Mouse (Mus musculus): ENCODE results near the gene Prickle1.

The Prickle1 gene

GRCm38 (mm10) chr15:93594888-93595698 is 598 bp downstream of the Prickle1 start:
- in situ Hi-C loops (cut with MboI, MseI), result loop anchor here (5.0 to 10.0 kb wide), 2 partner anchors 617 to 1680 kb away; no protein-coding TSS in a partner anchor

DNA sequence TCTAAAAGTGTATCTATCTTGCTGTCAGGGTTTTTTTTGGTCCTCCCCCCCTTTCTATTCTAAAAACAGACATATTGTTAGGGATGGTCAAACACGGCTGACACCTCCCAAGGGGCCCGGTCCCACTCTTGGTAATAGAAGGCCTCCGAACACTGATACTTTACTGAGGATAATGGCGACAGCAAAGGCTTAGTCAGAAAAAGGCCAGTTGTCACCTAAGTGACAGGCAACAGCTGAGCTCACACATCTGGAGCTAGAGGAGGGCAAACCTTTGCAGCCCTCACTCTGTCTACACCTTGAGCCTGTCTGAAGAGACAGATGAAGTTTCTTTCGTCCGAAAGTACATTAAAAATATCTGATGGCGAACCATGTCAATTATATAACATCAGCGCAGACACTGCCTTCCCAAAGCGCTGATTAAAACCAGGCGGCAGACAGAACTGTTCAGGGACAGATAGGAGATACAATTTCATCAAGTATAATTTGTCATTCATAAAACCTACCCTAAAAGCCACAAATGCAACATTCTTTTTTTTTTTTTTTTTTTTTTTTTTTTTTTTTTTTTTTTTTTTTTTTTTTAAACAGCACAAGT is 1.3 kb downstream of the Prickle1 start:
- in situ Hi-C loops (cut with MboI, MseI), result loop anchor here in 1 of 2 experiments (10.0 kb wide), 1 partner anchor 1680 kb away; no protein-coding TSS in a partner anchor

GRCm38 (mm10) chr15:93592596-93592995 is 3.1 kb downstream of the Prickle1 start:
- in situ Hi-C loops (cut with MboI, MseI), result loop anchor here in 1 of 2 experiments (10.0 kb wide), 1 partner anchor 1682 kb away; no protein-coding TSS in a partner anchor

GRCm38 (mm10) chr15:93591831-93592321 is 3.8 kb downstream of the Prickle1 start:
- in situ Hi-C loops (cut with MboI, MseI), result loop anchor here in 1 of 2 experiments (10.0 kb wide), 1 partner anchor 1683 kb away; no protein-coding TSS in a partner anchor

- in situ Hi-C loops (cut with MboI, MseI), result loop anchor here in 1 of 2 experiments (10.0 kb wide), 1 partner anchor 1683 kb away; no protein-coding TSS in a partner anchor
These were observed 4.3 kb downstream of the Prickle1 start for GRCm38 (mm10) chr15:93591371-93591770.

GRCm38 (mm10) chr15:93588401-93588800 is 7.3 kb downstream of the Prickle1 start:
- in situ Hi-C loops (cut with MboI, MseI), result loop anchor here in 1 of 2 experiments (5.0 kb wide), 1 partner anchor 66 kb away; no protein-coding TSS in a partner anchor

GRCm38 (mm10) chr15:93587660-93588059 is 8.0 kb downstream of the Prickle1 start:
- in situ Hi-C loops (cut with MboI, MseI), result loop anchor here in 1 of 2 experiments (5.0 kb wide), 1 partner anchor 65 kb away; no protein-coding TSS in a partner anchor

- in situ Hi-C loops (cut with MboI, MseI), result no loop called here
These were observed 12.6 kb downstream of the Prickle1 start for GRCm38 (mm10) chr15:93583051-93583450.

DNA sequence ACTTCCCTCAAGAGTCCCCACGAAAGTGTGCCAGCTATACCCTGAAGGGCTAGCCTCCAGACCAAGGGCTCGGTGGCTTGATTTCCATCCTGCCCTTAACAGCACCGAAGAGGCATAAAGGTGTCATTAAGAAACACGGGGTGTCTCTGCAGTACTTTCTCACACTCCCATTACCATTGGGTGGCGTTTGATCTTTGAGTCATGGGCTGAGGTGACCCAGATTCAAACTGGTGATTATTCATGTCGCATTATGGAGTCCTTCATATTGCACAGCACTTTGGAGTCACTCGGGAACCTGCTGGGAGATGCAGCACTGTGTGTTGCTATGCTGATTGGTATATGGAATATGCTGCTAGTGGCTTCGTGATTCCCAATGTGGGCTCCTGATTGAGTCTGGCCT is 14.0 kb downstream of the Prickle1 start:
- in situ Hi-C loops (cut with MboI, MseI), result no loop called here

- in situ Hi-C loops (cut with MboI, MseI), result no loop called here
These were observed 15.8 kb downstream of the Prickle1 start for GRCm38 (mm10) chr15:93579899-93580298.

DNA sequence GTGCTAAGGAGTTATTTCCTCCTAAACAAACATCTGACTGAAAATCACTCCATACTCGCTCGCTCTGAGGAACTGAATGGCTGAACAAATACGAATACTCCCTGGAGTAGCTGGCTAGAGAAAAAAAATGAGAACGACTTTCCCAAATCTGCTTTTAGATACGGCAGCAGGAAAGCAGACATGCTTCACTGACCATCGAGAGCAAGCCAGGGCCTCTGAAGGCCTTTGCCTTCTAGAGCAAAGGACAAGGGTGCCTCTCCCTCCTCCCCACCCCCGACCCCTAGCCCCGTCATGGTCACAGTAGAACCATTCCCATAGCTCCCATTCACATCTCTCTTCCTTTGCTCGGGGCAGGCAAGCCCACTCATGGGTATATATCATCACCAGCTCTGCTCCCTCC is 16.6 kb downstream of the Prickle1 start:
- in situ Hi-C loops (cut with MboI, MseI), result no loop called here

DNA sequence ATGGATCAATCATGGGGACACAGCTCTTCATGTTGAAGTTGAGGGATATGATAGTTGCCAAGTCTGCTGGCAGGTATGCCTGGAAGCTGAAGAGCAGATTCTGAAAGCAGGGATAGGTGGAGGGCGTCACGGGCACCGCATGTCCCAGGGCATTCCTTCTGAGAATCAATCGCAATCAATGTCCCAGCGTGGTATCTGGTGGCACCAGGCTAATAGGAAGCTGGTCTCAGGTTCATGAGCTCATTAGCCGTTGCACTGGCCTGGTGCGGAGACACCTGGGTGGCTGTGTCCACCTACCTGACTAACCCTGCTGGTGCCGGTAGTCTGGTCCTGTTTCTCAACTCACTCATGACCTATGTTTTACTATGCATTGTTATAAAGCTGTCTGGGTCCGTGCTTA is 19.3 kb downstream of the Prickle1 start:
- in situ Hi-C loops (cut with MboI, MseI), result no loop called here

DNA sequence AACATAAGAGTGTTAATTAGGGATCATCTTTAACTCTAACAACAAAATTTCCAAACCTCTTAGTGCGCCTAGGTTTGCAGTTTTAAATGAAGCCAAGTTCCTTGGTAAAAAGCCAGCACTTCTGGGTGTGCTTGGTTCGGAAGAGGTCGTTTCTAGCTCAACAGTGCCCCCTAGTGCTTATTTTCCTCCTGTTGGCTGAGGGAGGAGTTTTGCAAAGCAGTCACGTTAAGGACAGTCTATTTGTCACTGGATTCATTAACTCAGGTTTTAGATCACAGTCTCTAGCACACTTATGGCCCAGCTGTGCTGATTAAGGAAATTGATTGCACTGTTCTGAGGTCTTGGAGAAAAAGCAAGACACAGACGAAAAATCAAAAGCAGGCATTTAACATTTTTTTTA is 19.8 kb downstream of the Prickle1 start:
- in situ Hi-C loops (cut with MboI, MseI), result no loop called here

DNA sequence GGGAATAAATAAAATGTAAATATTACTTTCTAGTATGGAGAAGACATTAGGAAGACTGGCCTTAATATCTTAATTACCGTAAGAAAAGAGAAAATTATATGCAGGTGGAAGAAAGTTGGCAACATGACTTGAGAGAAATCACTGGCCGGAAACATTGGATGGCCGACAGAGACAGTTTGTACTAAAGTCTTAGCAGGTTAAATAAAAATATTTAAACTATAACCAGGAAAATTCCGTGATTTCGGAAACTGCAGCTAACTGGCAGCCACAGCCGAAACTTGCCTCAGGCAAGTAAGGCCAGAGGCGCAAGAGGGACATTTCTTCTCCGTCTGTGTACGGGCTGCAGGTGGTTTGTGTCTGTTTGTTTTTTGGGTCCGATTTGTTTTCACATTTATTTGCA is 22.8 kb downstream of the Prickle1 start:
- in situ Hi-C loops (cut with MboI, MseI), result loop anchor here in 1 of 2 experiments (5.0 kb wide), 1 partner anchor 111 kb away; no protein-coding TSS in a partner anchor

DNA sequence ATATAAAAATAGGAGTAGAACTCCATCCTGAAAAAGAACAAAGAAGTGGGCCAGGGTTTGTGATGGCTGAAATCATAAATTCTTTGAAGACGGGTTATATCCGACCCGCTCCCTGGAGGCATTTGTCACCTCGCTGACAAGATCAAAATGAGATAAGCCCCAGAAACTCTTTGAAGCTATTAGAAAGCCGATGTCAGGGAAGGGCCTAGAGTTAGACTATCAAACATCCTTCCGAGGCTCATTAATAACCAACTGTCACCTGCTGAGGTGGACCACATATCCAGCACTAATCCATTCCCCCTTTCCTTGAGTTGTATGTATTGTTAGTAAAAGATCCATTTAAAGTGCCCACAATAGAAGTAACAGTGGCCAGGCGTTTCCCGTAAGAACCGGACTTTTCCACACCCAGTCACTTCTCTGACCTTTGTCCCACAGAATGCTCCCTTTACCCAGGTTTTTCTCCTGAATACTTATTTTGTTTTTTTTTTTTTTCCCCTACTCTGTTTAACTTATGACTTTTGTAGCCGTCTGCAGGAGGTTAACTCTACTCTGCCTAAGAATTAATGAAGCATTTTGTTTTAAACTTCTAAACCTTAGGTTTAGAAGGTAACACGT is 24.7 kb downstream of the Prickle1 start:
- in situ Hi-C loops (cut with MboI, MseI), result loop anchor here in 1 of 2 experiments (5.0 kb wide), 1 partner anchor 109 kb away; no protein-coding TSS in a partner anchor

- in situ Hi-C loops (cut with MboI, MseI), result no loop called here
These were observed 26.8 kb downstream of the Prickle1 start for GRCm38 (mm10) chr15:93568911-93569310.

GRCm38 (mm10) chr15:93567546-93568307 is 28.0 kb downstream of the Prickle1 start:
- in situ Hi-C loops (cut with MboI, MseI), result no loop called here

DNA sequence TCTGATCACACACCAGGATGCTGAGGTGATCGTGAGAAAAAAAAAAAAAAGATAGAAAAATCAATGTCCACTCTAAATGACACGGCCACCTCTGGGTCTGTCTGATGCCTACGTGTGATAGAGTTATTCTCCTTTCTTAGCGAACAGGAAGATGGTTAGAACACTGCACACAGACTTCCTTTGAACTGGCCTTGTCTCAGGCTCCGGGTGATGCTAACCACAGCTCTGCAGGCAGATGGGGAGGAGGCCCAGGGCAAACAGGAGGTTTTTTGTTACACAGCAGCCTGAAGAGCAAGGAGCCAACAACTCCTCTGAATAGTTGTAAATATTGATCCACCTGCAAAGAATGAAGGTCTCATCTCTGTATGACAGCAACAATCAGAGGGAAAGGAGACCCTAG is 32.2 kb downstream of the Prickle1 start:
- in situ Hi-C loops (cut with MboI, MseI), result no loop called here

GRCm38 (mm10) chr15:93561540-93561939 is 34.2 kb downstream of the Prickle1 start:
- in situ Hi-C loops (cut with MboI, MseI), result no loop called here

GRCm38 (mm10) chr15:93558421-93558820 is 37.3 kb downstream of the Prickle1 start:
- in situ Hi-C loops (cut with MboI, MseI), result no loop called here

- in situ Hi-C loops (cut with MboI, MseI), result no loop called here
These were observed 40.0 kb downstream of the Prickle1 start for GRCm38 (mm10) chr15:93555719-93556118.
